Mouse (Mus musculus): ENCODE data around the gene Hrc.

- no peak for TF ChIP-seq CTCF (IDR thresholded peaks at IDR 0.05; ENCODE audit: borderline replicate concordance, insufficient read depth, low read length)
- TF ChIP-seq POLR2A (IDR thresholded peaks at IDR 0.05; ENCODE audit: low read depth, low read length) = no peak
Observed at GRCm38 (mm10) chr7:45308551-45309240, 26.4 kb upstream of the Hrc start.

All from embryonic fibroblast, embryonic 13.5 days (primary cell).